Mouse (Mus musculus): ENCODE measurements around the gene Rbfox3.

GRCm38 (mm10) chr11:118517924-118518323 is 393.5 kb downstream of the Rbfox3 start:
- no peak for TF ChIP-seq EP300 (IDR thresholded peaks at IDR 0.05; ENCODE audit: low read length)
- no peak for TF ChIP-seq MAX (IDR thresholded peaks at IDR 0.05; ENCODE audit: low read length)
- no peak for TF ChIP-seq ETS1 (conservative IDR thresholded peaks at IDR 0.05; ENCODE audit: low read depth, low read length)
- no peak for TF ChIP-seq USF1 (IDR thresholded peaks at IDR 0.05; ENCODE audit: low read depth, low read length)
- no peak for TF ChIP-seq MYC (IDR thresholded peaks at IDR 0.05; ENCODE audit: low read depth, low read length)

All from CH12.LX (cell line).